Mouse (Mus musculus): ENCODE measurements around the gene Syt8. TPM values are rescaled to one million over a fixed set of nuclear protein-coding genes. Genes with fewer than 3 reads are reported as not detected.
A peak's percentile ranks its signal among the peaks of the same experiment; 100 is the strongest.

Syt8 gene
- 11.5 TPM for polyA plus RNA-seq (2021)

- TF ChIP-seq CTCF (IDR thresholded peaks at IDR 0.05) = no peak
- no peaks in the 10 kb centered on the region for H3K27me3 ChIP-seq
- DNase-seq (ENCODE audit: low read depth, low spot score) = no peak
- in situ Hi-C loops (cut with MboI; ENCODE audit: low pct_unique_long_range_greater_than_20kb) = loop anchor here (5.0 kb wide), 1 partner anchor 62 kb away; the partner anchor contains the start of gene Ifitm10
- CTCF ChIA-PET = interaction anchor here (1.3 kb wide), 1 partner anchor 60 kb away, joined by 3 read pairs; no protein-coding TSS in a partner anchor
- POLR2A ChIA-PET = interaction anchor here (1.2 to 1.6 kb wide), 4 partner anchors 24 to 72 kb away, joined by 3 to 6 read pairs (median 4); no protein-coding TSS in a partner anchor
- peak; percentile 33 for ATAC-seq
Measured at GRCm38 (mm10) chr7:142434137-142434865, at the start of gene Syt8. TSS of gene Syt8 (plus strand) at chr7:142434850.

GRCm38 (mm10) chr7:142385742-142386403, 48.8 kb upstream of the Syt8 start:
- DNase-seq (ENCODE audit: low read depth, low spot score) (no peak), ATAC-seq (no peak)
- in situ Hi-C loops (cut with MboI; ENCODE audit: low pct_unique_long_range_greater_than_20kb) = loop anchor here (25.0 kb wide), 2 partner anchors 626 to 924 kb away; partner anchors contain the start of genes Cd151, Cracr2b, Pnpla2 and Tspan32
- no peak for TF ChIP-seq CTCF (IDR thresholded peaks at IDR 0.05)
- ChIA-PET POLR2A (interaction anchor here (0.7 to 7.2 kb wide), 10 partner anchors 11 to 47 kb away, joined by 3 to 115 read pairs (median 7); partner anchors contain the start of gene Ifitm10), CTCF (interaction anchor here (1.0 to 4.5 kb wide), 5 partner anchors 14 to 52 kb away, joined by 3 to 13 read pairs (median 5); no protein-coding TSS in a partner anchor)
- H3K27me3 ChIP-seq = no peaks in the 10 kb centered on the region

DNA sequence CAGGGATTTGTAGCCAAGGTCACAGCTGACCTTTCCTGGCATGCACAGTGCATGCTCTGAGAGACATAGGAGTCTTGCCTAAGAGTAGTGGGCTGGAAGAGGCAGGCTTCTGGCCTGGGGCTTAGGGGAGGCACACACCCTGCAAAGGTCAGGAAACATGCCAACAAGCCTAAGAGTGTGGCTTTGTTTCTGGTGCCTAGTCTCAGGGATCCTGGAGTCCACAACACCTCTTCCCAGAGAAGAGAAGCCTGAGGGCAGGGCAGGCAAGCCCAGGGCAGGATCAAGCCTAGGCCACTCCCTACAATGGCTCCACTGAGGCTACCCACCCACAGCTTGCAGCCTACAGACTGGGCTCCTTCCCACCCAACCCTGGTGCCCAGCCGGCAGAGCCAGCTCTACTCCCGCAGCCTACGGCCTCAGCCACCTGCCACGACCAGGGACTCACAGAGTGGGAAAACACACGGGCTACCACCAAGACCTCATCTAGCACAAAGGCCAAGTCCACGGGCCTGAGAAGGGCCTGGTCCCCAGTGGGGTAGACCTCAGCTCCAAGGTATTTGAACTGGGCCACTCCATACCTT, 47.9 kb upstream of the Syt8 start:
- ATAC-seq = no peak
- no peak for TF ChIP-seq CTCF (IDR thresholded peaks at IDR 0.05)
- ChIA-PET POLR2A (interaction anchor here (0.5 to 7.2 kb wide), 19 partner anchors 10 to 111 kb away, joined by 3 to 115 read pairs (median 4); partner anchors contain the start of gene Ifitm10), CTCF (interaction anchor here (1.3 to 3.5 kb wide), 2 partner anchors 39 to 51 kb away, joined by 4 to 12 read pairs; no protein-coding TSS in a partner anchor)
- DNase-seq (ENCODE audit: low read depth, low spot score) = no peak
- no peaks in the 10 kb centered on the region for H3K27me3 ChIP-seq
- in situ Hi-C loops (cut with MboI; ENCODE audit: low pct_unique_long_range_greater_than_20kb) = loop anchor here (25.0 kb wide), 2 partner anchors 626 to 924 kb away; partner anchors contain the start of genes Cd151, Cracr2b, Pnpla2 and Tspan32

DNA sequence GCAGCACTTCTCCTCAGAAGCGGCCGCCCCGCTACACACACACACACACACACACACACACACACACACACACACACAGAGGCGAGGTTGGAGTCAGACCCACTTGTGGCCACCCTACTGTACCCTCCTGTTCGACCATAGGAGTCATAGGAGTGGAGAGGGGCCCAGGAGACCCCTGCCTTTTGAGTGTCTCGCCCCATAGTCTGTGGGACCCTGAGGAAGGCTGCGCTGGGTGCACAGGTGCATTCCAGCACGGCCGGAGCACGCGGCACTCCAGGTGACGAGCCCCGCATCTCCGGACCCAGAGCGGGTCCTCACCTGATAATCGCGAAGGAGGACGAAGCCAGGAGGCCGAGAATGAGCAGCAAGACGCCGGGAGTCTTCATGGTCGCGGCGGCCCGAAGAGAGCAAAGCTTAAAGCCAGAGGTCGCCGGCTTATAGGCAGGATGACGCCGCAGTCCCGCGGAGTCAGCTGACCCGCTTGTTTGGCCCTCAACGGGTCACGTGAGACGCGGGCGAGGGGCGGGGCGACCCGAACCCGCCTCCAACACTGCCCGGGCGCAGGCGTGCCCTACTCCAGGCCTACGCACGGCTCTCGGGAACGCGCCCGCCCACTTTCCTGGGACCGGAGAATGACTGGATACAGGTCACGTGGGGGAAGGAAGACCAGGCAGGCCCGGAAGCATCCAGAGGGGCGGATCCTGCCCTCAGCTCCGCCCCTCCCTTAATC, 47.1 kb upstream of the Syt8 start, which contains the start of gene Ctsd:
Ctsd (minus strand) TSS at position 620 of the 730 bp plus-strand sequence.
- ChIA-PET CTCF (interaction anchor here (1.0 to 3.5 kb wide), 5 partner anchors 12 to 50 kb away, joined by 3 to 12 read pairs (median 6); no protein-coding TSS in a partner anchor), POLR2A (interaction anchor here (0.6 to 7.2 kb wide), 15 partner anchors 10 to 110 kb away, joined by 3 to 115 read pairs (median 6); partner anchors contain the start of gene Ifitm10)
- peak; percentile 82 for ATAC-seq
- in situ Hi-C loops (cut with MboI; ENCODE audit: low pct_unique_long_range_greater_than_20kb) = loop anchor here (25.0 kb wide), 2 partner anchors 625 to 925 kb away; partner anchors contain the start of genes Cd151, Cracr2b, Pnpla2 and Tspan32
- no peaks in the 10 kb centered on the region for H3K27me3 ChIP-seq
- no peak for TF ChIP-seq CTCF (IDR thresholded peaks at IDR 0.05)
- peak; percentile 78 for DNase-seq (ENCODE audit: low read depth, low spot score)

DNA sequence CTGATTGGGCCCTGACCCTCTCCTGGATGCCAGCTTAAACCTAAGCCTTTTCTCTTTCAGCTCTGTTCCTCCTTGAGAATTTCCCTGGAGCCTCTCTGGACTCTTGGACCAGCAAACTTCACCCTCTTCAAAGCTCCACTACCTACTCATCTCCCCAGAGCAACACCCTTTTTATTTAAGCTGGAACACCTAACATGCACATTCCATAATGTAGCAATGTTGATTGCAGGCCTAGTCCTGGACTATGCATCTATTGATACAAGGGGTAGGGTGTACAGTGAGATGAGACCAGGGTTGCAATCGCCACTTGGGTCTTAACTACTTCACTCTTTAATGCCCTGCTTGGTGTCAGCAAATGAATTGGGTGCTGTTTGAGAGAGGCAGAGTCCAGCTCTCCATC, 46.5 kb upstream of the Syt8 start:
- H3K27me3 ChIP-seq = no peaks in the 10 kb centered on the region
- ChIA-PET CTCF (interaction anchor here (1.0 to 3.5 kb wide), 6 partner anchors 11 to 37 kb away, joined by 3 to 12 read pairs (median 5); no protein-coding TSS in a partner anchor), POLR2A (interaction anchor here (0.6 to 7.2 kb wide), 10 partner anchors 9 to 109 kb away, joined by 3 to 115 read pairs (median 7); partner anchors contain the start of gene Ifitm10)
- no peak for TF ChIP-seq CTCF (IDR thresholded peaks at IDR 0.05)
- in situ Hi-C loops (cut with MboI; ENCODE audit: low pct_unique_long_range_greater_than_20kb) = loop anchor here (25.0 kb wide), 2 partner anchors 624 to 926 kb away; partner anchors contain the start of genes Cd151, Cracr2b, Pnpla2 and Tspan32
- DNase-seq (ENCODE audit: low read depth, low spot score) = no peak
- no peak for ATAC-seq

GRCm38 (mm10) chr7:142388740-142389139, 45.9 kb upstream of the Syt8 start:
- ChIA-PET CTCF (interaction anchor here (1.2 to 3.5 kb wide), 5 partner anchors 10 to 37 kb away, joined by 3 to 12 read pairs (median 6); no protein-coding TSS in a partner anchor), POLR2A (interaction anchor here (3.6 to 7.2 kb wide), 3 partner anchors 12 to 36 kb away, joined by 28 to 115 read pairs (median 28); partner anchors contain the start of gene Ifitm10)
- H3K27me3 ChIP-seq = no peaks in the 10 kb centered on the region
- TF ChIP-seq CTCF (IDR thresholded peaks at IDR 0.05) = no peak
- ATAC-seq (no peak), DNase-seq (ENCODE audit: low read depth, low spot score) (no peak)
- in situ Hi-C loops (cut with MboI; ENCODE audit: low pct_unique_long_range_greater_than_20kb) = loop anchor here (25.0 kb wide), 2 partner anchors 624 to 926 kb away; partner anchors contain the start of genes Cd151, Cracr2b, Pnpla2 and Tspan32

DNA sequence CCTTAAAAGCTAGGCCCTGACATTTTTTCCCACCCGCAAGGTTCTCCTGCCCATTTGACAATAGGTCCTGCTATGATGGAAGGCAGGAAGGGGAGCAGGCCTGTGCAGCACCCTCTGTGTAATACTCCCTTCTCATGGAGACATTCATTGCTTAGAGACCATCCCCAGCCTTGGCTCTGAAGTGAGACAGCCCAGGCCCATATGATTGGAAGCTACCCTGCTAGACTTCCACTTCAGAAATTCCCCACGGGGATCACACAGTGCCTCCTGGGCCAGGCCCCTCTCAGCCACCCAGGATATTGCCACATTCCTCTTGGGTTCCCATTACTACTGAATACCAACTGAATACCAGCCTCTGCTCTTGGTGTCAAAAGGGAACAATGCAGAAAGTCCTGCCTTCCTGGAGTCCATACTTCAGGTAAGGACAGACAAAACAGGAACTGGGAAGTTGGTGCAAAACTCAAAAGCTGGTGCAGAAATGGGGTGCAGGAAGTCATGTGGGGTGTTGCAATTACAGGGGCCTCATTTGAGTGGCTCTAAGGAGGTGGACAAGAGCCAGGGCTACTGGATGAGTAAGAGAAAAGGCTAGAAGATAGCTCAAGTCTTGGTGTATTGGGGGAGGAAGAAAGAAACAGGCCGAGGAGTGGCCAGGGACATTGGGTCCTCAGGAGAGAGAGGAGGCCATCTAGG, 44.5 kb upstream of the Syt8 start:
- POLR2A ChIA-PET = interaction anchor here (1.0 to 7.2 kb wide), 4 partner anchors 8 to 16 kb away, joined by 3 to 115 read pairs (median 3); partner anchors contain the start of gene Ifitm10
- no peaks in the 10 kb centered on the region for H3K27me3 ChIP-seq
- TF ChIP-seq CTCF (IDR thresholded peaks at IDR 0.05) = no peak
- ATAC-seq (no peak), DNase-seq (ENCODE audit: low read depth, low spot score) (no peak)
- CTCF ChIA-PET = interaction anchor here (1.0 to 1.3 kb wide), 2 partner anchors 19 to 35 kb away, joined by 3 read pairs; no protein-coding TSS in a partner anchor
- in situ Hi-C loops (cut with MboI; ENCODE audit: low pct_unique_long_range_greater_than_20kb) = loop anchor here (25.0 kb wide), 2 partner anchors 622 to 928 kb away; partner anchors contain the start of genes Cd151, Cracr2b, Pnpla2 and Tspan32

GRCm38 (mm10) chr7:142391108-142391507, 43.5 kb upstream of the Syt8 start:
- CTCF ChIA-PET = no interaction called here
- in situ Hi-C loops (cut with MboI; ENCODE audit: low pct_unique_long_range_greater_than_20kb) = loop anchor here (25.0 kb wide), 2 partner anchors 621 to 929 kb away; partner anchors contain the start of genes Cd151, Cracr2b, Pnpla2 and Tspan32
- H3K27me3 ChIP-seq = no peaks in the 10 kb centered on the region
- POLR2A ChIA-PET = interaction anchor here (1.0 to 1.4 kb wide), 2 partner anchors 9 to 10 kb away, joined by 3 read pairs; no protein-coding TSS in a partner anchor
- TF ChIP-seq CTCF (IDR thresholded peaks at IDR 0.05) = no peak
- ATAC-seq (no peak), DNase-seq (ENCODE audit: low read depth, low spot score) (no peak)

Measured in Patski (cell line).